Comparison of ENCODE assay signal across 16 mouse cellular contexts in the genomic region with DNA sequence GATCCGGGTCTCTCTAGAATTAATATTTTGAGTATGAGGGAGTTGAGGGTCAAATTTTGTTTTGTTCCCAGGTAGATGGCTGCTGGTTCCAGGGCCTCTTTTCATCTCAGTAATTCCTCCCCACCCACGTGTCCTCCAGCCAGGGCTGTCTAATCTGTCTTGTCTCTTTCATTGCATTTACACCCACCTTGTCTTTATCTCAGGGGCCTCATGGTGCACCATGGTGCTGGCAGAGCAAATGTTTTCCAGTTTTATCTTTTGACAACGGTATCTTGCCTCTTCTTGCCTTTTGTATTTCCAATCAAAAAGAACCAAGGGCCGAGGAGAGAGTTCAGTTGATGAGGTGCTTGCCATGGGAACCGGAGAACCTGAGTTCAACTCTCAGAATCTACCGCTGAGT.
"Had no signal": no experiment of that assay in that cellular context is flagged by ENCODE, and none has a peak within 500 bp of the region (broad histone marks: within the 10 kb centered on the region; RNA-seq: fewer than 3 reads in every experiment).

No protein-coding gene starts in this region.

- H3K9ac ChIP-seq: kidney, embryonic 15.5 days; neural tube, embryonic 12.5 days had no signal

- H3K27me3 ChIP-seq: kidney, embryonic 15.5 days; neural tube, embryonic 12.5 days had no signal

- H3K27ac ChIP-seq: kidney, embryonic 15.5 days; limb, embryonic 10.5 days; midbrain, embryonic 10.5 days; neural tube, embryonic 12.5 days had no signal

- H3K9me3 ChIP-seq: kidney, embryonic 15.5 days; limb, embryonic 10.5 days; midbrain, embryonic 10.5 days; neural tube, embryonic 12.5 days had no signal

- ATAC-seq: intestine, embryonic 16.5 days; lung, postnatal 0 days had no signal

- H3K4me3 ChIP-seq: kidney, embryonic 15.5 days; limb, embryonic 10.5 days; midbrain, embryonic 10.5 days; myocyte; neural tube, embryonic 12.5 days had no signal

- H3K4me1 ChIP-seq: kidney, embryonic 15.5 days; neural tube, embryonic 12.5 days had no signal

- DNase-seq: kidney, adult 2 months; kidney, postnatal 14 days; lung, adult 2 months; lung, postnatal 36 days; midbrain, embryonic 14.5 days; retina, postnatal 1 day; right cerebral cortex, postnatal 4 days; spleen, adult 18-20 months; thymus, postnatal 4 days had no signal

- H3K36me3 ChIP-seq: kidney, embryonic 15.5 days; limb, embryonic 10.5 days; midbrain, embryonic 10.5 days; neural tube, embryonic 12.5 days had no signal

- H3K4me2 ChIP-seq: kidney, embryonic 15.5 days; neural tube, embryonic 12.5 days had no signal
